Mouse (Mus musculus) liver, embryonic 14.5 days (tissue): ENCODE results near the gene Rrp7a.
"Not testable (repeated sequence)": the region's sequence is repeated elsewhere in the genome, so short reads cannot be mapped to it uniquely, and the experiment has no call there.

Experiments used
- CTCF ChIP-seq: IDR thresholded peaks from 2 replicates; pipeline ENCODE4 v1.5.1; 2016; ENCODE audit warnings: antibody characterized with exemption, low read depth, control low read depth
- EP300 ChIP-seq: IDR thresholded peaks from 2 replicates; pipeline ENCODE4 v1.6.1; 2016; ENCODE audit warnings: antibody characterized with exemption, low read depth

GRCm38 (mm10) chr15:83127037-83127436 lies 4.4 kb upstream of the Rrp7a start:
- TF ChIP-seq CTCF, EP300: not testable (repeated sequence)
